Mouse (Mus musculus): ENCODE results near the gene Cmtm7.

DNA sequence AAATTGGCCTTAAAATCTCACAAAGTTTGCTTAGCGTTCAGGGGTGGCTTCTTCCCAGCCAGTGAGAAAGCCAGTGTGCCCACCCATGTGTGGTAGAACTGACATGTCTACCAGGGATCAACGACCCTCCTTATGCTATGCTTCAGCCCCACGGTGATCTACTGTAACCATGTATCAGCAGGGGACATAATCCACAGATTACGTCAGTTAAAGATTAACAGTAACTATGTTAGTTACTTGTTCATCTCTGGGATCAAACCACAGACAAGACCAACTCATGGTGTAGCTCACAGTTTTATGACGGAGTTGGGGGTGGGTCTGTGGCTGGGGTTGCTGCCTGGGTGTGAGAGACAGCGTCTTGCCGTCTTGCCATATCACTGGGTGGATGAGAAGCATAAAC lies 42.5 kb upstream of the Cmtm7 start:
- no peak for TF ChIP-seq POLR2A (IDR thresholded peaks at IDR 0.05; ENCODE audit: insufficient read depth, low read length)
- no peak for TF ChIP-seq CTCF (IDR thresholded peaks at IDR 0.05; ENCODE audit: low read depth, low read length)

Data from ES-Bruce4 (cell line).